Mouse (Mus musculus): ENCODE data around the gene Pi4kb.

GRCm38 (mm10) chr3:94964989-94965388, 9.5 kb upstream of the Pi4kb start:
- TF ChIP-seq EP300 (optimal IDR thresholded peaks at IDR 0.05) (no peak), CTCF (IDR thresholded peaks at IDR 0.05; ENCODE audit: low read depth) (no peak)
